12 mouse cellular contexts compared by ENCODE assay signal in genomic region chr5:124637300-124637699, GRCm38 (mm10). TPM values are rescaled to one million over a fixed set of nuclear protein-coding genes. Genes with fewer than 3 reads are reported as not detected.
DNase-seq lines count a peak whose midpoint lies in the region; ATAC-seq and TF ChIP-seq lines count a peak whose summit lies in the region.
"Had no signal": no experiment of that assay in that cellular context is flagged by ENCODE, and none has a peak within 500 bp of the region (broad histone marks: within the 10 kb centered on the region; RNA-seq: fewer than 3 reads in every experiment).

No protein-coding gene starts in this region.

- H3K4me1 ChIP-seq in limb, embryonic 12.5 days (replicated peaks) = no peaks in the 10 kb centered on the region
- no peaks in the 10 kb centered on the region for H3K4me1 ChIP-seq in limb, embryonic 10.5 days
- peaks cover 11 to 26% of the 10 kb centered on the region in 2 experiments for H3K4me1 ChIP-seq in CH12.LX (ENCODE audit: control insufficient read depth in 1 of 2, insufficient read depth in 2 of 2)
- H3K4me1 ChIP-seq: heart, embryonic 15.5 days; intestine, embryonic 15.5 days; midbrain, embryonic 10.5 days had no signal

- dilution Hi-C loops in CH12.LX (cut with MboI; ENCODE audit: extremely low pct_ligation_motif_present, extremely low pct_unique_long_range_greater_than_20kb, low sequenced_read_pairs) = no loop called here

- H3K4me3 ChIP-seq in limb, embryonic 12.5 days (replicated peaks) = no peak overlapping the region
- no peak overlapping the region for H3K4me3 ChIP-seq in limb, embryonic 10.5 days
- no peak overlapping the region for H3K4me3 ChIP-seq in CH12.LX (replicated peaks in 1 of 3; ENCODE audit: low read depth in 2 of 3, low read length in 2 of 3, poor library complexity in 1 of 3)
- H3K4me3 ChIP-seq: erythroblast, embryonic 14.5 days; heart, embryonic 15.5 days; intestine, embryonic 15.5 days; midbrain, embryonic 10.5 days had no signal

- H3K27ac ChIP-seq in limb, embryonic 12.5 days = 0 out of 2 replicates have a peak overlapping the region, but pooled peaks have one; percentile 7
- H3K27ac ChIP-seq in limb, embryonic 10.5 days = no peak overlapping the region
- no peak overlapping the region for H3K27ac ChIP-seq in CH12.LX (ENCODE audit: insufficient read depth, low read depth)
- H3K27ac ChIP-seq: heart, embryonic 15.5 days; intestine, embryonic 15.5 days; midbrain, embryonic 10.5 days had no signal

- no peak for DNase-seq in limb, embryonic 10.5 days (ENCODE audit: low spot score)
- DNase-seq in CH12.LX (ENCODE audit: extremely low read depth) = peak; percentile 84
- peak; percentile 19 to 73 for DNase-seq in left cerebral cortex, adult 9 months (ENCODE audit: low spot score in 2 of 2)
- DNase-seq in thymus, postnatal 14 days = peak; percentile 81
- no peak for DNase-seq in embryo, embryonic 11 days
- no peak for DNase-seq in embryo, embryonic 10.5 days (ENCODE audit: low spot score)

- H3K79me2 ChIP-seq in CH12.LX (replicated peaks; ENCODE audit: control insufficient read depth, extremely low read depth, insufficient read depth, poor library complexity, severe bottlenecking) = no peaks in the 10 kb centered on the region

- in situ Hi-C loops in CH12.LX (cut with MboI; ENCODE audit: low pct_ligation_motif_present, low pct_unique_long_range_greater_than_20kb, low sequenced_read_pairs) = no loop called here

- peak; percentile 86 for TF ChIP-seq EP300 in CH12.LX (IDR thresholded peaks at IDR 0.05; ENCODE audit: low read length)

- H3K4me2 ChIP-seq in limb, embryonic 12.5 days = no peak overlapping the region
- no peak overlapping the region for H3K4me2 ChIP-seq in CH12.LX (ENCODE audit: insufficient read depth, low read depth, poor library complexity, severe bottlenecking)
- H3K4me2 ChIP-seq: heart, embryonic 15.5 days; intestine, embryonic 15.5 days had no signal

- no peak for TF ChIP-seq CTCF in CH12.LX (conservative IDR thresholded peaks at IDR 0.05 in 1 of 2, IDR thresholded peaks at IDR 0.05 in 1 of 2; ENCODE audit: low read depth in 2 of 2, low read length in 2 of 2)

- H3K9me3 ChIP-seq in limb, embryonic 12.5 days = no peaks in the 10 kb centered on the region
- H3K9me3 ChIP-seq in limb, embryonic 10.5 days (replicated peaks) = no peaks in the 10 kb centered on the region
- no peaks in the 10 kb centered on the region for H3K9me3 ChIP-seq in CH12.LX (replicated peaks; ENCODE audit: low read length)
- H3K9me3 ChIP-seq: heart, embryonic 15.5 days; intestine, embryonic 15.5 days; midbrain, embryonic 10.5 days had no signal

- no peak; the same call in 1 of the 2 replicates for TF ChIP-seq RAD21 in CH12.LX (IDR thresholded peaks at IDR 0.05; ENCODE audit: low read depth, low read length)

- no peaks in the 10 kb centered on the region for H3K27me3 ChIP-seq in limb, embryonic 12.5 days
- no peaks in the 10 kb centered on the region for H3K27me3 ChIP-seq in limb, embryonic 10.5 days (ENCODE audit: low read depth, poor library complexity, severe bottlenecking)
- no peaks in the 10 kb centered on the region for H3K27me3 ChIP-seq in CH12.LX (replicated peaks)
- H3K27me3 ChIP-seq: heart, embryonic 15.5 days; intestine, embryonic 15.5 days; Patski had no signal

- WGBS in limb, embryonic 12.5 days = 94% methylated on average over 11 of the region's 11 CpGs
- WGBS in limb, embryonic 10.5 days = 97% methylated on average over 11 of the region's 11 CpGs

- TF ChIP-seq POLR2A in CH12.LX (IDR thresholded peaks at IDR 0.05; ENCODE audit: low read depth, low read length) = no peak

- peaks cover 94% of the 10 kb centered on the region for H3K36me3 ChIP-seq in limb, embryonic 12.5 days
- H3K36me3 ChIP-seq in limb, embryonic 10.5 days = peaks cover 92% of the 10 kb centered on the region
- peaks cover 54 to 77% of the 10 kb centered on the region in 2 experiments for H3K36me3 ChIP-seq in CH12.LX (replicated peaks in 1 of 2; ENCODE audit: control insufficient read depth in 1 of 2, insufficient read depth in 1 of 2, low read length in 1 of 2)

- H3K9ac ChIP-seq in limb, embryonic 12.5 days (replicated peaks) = no peak overlapping the region
- no peak overlapping the region for H3K9ac ChIP-seq in CH12.LX (ENCODE audit: insufficient read depth, low read depth)
- H3K9ac ChIP-seq: heart, embryonic 15.5 days; intestine, embryonic 15.5 days had no signal

- no peak for ATAC-seq in limb, embryonic 12.5 days (ENCODE audit: insufficient number of reproducible peaks, insufficient read depth, low FRiP score, low TSS enrichment, low read depth)
- ATAC-seq: intestine, embryonic 15.5 days; Patski had no signal

TF ChIP-seq in CH12.LX, 34 proteins besides CTCF, POLR2A, EP300 and RAD21:
- TF ChIP-seq JUN (IDR thresholded peaks at IDR 0.05; ENCODE audit: insufficient read depth, low read depth, low read length) = peak; percentile 55; the same call in 1 of the 2 replicates
- TF ChIP-seq IRF4 (IDR thresholded peaks at IDR 0.05; ENCODE audit: low read depth, low read length) = peak; percentile 91
- TF ChIP-seq ETS1 (conservative IDR thresholded peaks at IDR 0.05; ENCODE audit: low read depth, low read length) = peak; percentile 88
- peak; percentile 84 for TF ChIP-seq SIN3A (IDR thresholded peaks at IDR 0.05; ENCODE audit: low read length)
- TF ChIP-seq CHD2 (IDR thresholded peaks at IDR 0.05; ENCODE audit: low read length) = peak; percentile 36; the same call in 1 of the 2 replicates
- TF ChIP-seq TCF12 (IDR thresholded peaks at IDR 0.05; ENCODE audit: low read depth, low read length) = peak; percentile 83
- no peak for TF ChIP-seq NELFE (IDR thresholded peaks at IDR 0.05; ENCODE audit: low read depth, low read length)
- TF ChIP-seq MEF2A (IDR thresholded peaks at IDR 0.05; ENCODE audit: borderline replicate concordance, low read depth, low read length) = no peak; the same call in 1 of the 2 replicates
- TF ChIP-seq BHLHE40 (IDR thresholded peaks at IDR 0.05; ENCODE audit: low read depth, low read length) = peak; percentile 80
- no peak; the same call in 1 of the 2 replicates for TF ChIP-seq RCOR1 (conservative IDR thresholded peaks at IDR 0.05; ENCODE audit: low read depth, low read length)
- TF ChIP-seq TBP (conservative IDR thresholded peaks at IDR 0.05; ENCODE audit: low read depth, low read length) = no peak
- TF ChIP-seq JUND (conservative IDR thresholded peaks at IDR 0.05; ENCODE audit: low read depth, low read length) = peak; percentile 72; the same call in 1 of the 2 replicates
- TF ChIP-seq KAT2A (IDR thresholded peaks at IDR 0.05; ENCODE audit: insufficient replicate concordance, low read length) = no peak
- peak; percentile 56; the same call in 1 of the 2 replicates for TF ChIP-seq MAFK (IDR thresholded peaks at IDR 0.05; ENCODE audit: insufficient replicate concordance, low read length)

RNA-seq across cellular contexts. Expression of gene Atp6v0a2, which starts 8.9 kb away (rescaled TPM):
- 50.0 and 51.2 TPM in 2 replicates for polyA plus RNA-seq in limb, embryonic 12.5 days (2016; fragmentation: Nextera tagmentation; extraction: Ambion mirVana)
- 41.5 and 50.7 TPM in 2 replicates for polyA plus RNA-seq in limb, embryonic 10.5 days (2016; fragmentation: Nextera tagmentation; extraction: Ambion mirVana)
- total RNA-seq in CH12.LX (2012; rRNA removed) = 10.9 and 11.8 TPM in 2 replicates
- 7.4 and 7.7 TPM in 2 replicates for total RNA-seq in CH12.LX (2014; rRNA removed)
- 13.2 and 16.5 TPM in 2 replicates for polyA plus RNA-seq in CH12.LX (2012; ENCODE audit: insufficient read length, low read depth)

RNA-seq across cellular contexts. Expression of gene Gtf2h3, which starts 58.4 kb away (rescaled TPM):
- polyA plus RNA-seq in limb, embryonic 12.5 days (2016; fragmentation: Nextera tagmentation; extraction: Ambion mirVana) = 86.6 and 90.0 TPM in 2 replicates
- 115 TPM in 2 replicates for polyA plus RNA-seq in limb, embryonic 10.5 days (2016; fragmentation: Nextera tagmentation; extraction: Ambion mirVana)
- total RNA-seq in CH12.LX (2012; rRNA removed) (58.2 and 63.0 TPM in 2 replicates), CH12.LX (2014; rRNA removed) (84.9 and 87.5 TPM in 2 replicates)
- polyA plus RNA-seq in CH12.LX (2012; ENCODE audit: insufficient read length, low read depth) = 51.9 and 57.0 TPM in 2 replicates

RNA-seq across cellular contexts. Expression of gene Eif2b1, which starts 58.4 kb away (rescaled TPM):
- 71.2 and 74.7 TPM in 2 replicates for polyA plus RNA-seq in limb, embryonic 12.5 days (2016; fragmentation: Nextera tagmentation; extraction: Ambion mirVana)
- polyA plus RNA-seq in limb, embryonic 10.5 days (2016; fragmentation: Nextera tagmentation; extraction: Ambion mirVana) = 89.6 and 98.8 TPM in 2 replicates
- total RNA-seq in CH12.LX (2012; rRNA removed) = 50.8 and 68.3 TPM in 2 replicates
- 98.0 and 107 TPM in 2 replicates for total RNA-seq in CH12.LX (2014; rRNA removed)
- 104 and 111 TPM in 2 replicates for polyA plus RNA-seq in CH12.LX (2012; ENCODE audit: insufficient read length, low read depth)

Comparison
In these comparisons a context has a peak if more than half of its experiments do, and no peak if none do; other contexts are left out.
1. DNase-seq: peak in CH12.LX (single experiment), left cerebral cortex, adult 9 months (2 of 2) and thymus, postnatal 14 days (single experiment); none in limb, embryonic 10.5 days (single experiment), embryo, embryonic 11 days (single experiment) and embryo, embryonic 10.5 days (single experiment).